Mouse (Mus musculus) lung, postnatal 0 days (tissue): Measurements from ENCODE around the gene Gm20388.

ENCODE experiments used
- CTCF ChIP-seq: IDR thresholded peaks from 2 replicates; pipeline ENCODE4 v1.5.1; 2016; ENCODE audit warnings: antibody characterized with exemption, mild to moderate bottlenecking
- EP300 ChIP-seq: IDR thresholded peaks from 2 replicates; pipeline ENCODE4 v1.6.1; 2016; ENCODE audit warnings: antibody characterized with exemption, mild to moderate bottlenecking, control low read depth

- TF ChIP-seq EP300 (no peak; the same call in 1 of the 2 replicates), CTCF (no peak)
Measured at GRCm38 (mm10) chr8:121948321-121949145, 2037.9 kb downstream of the Gm20388 start.
